Mouse (Mus musculus) embryonic facial prominence, embryonic 13.5 days (tissue): ENCODE measurements around the gene Rptn. TPM values are rescaled to one million over a fixed set of nuclear protein-coding genes. Genes with fewer than 3 reads are reported as not detected.

ENCODE experiments used
- microRNA-seq: library from miRNA; unstranded; fragments of <30 nt; microRNA quantifications from one replicate; pipeline ENCODE4, GENCODE M21; 2016
- polyA plus RNA-seq: library from polyadenylated mRNA; unstranded; fragments of >200 nt; fragmentation: Nextera tagmentation; extraction: Ambion mirVana; gene quantifications from 2 replicates; pipeline ENCODE4 v1.2.1, GENCODE M21; 2015

Gene Rptn
- polyA plus RNA-seq, 1 experiment from 2014 or later, result not detected

Small RNAs within 50 kb of the gene (microRNA-seq; reads per million reads assigned to microRNA genes)
- gene Gm22752 (not detected), gene Gm44353 (not detected)

Other genes starting within 250 kb of the Rptn start
- 0.65 and 0.76 TPM in 2 replicates for gene Crnn, start 248.9 kb upstream of the Rptn start, polyA plus RNA-seq
- not detected in 2 replicates for gene Flg2, start 196.4 kb upstream of the Rptn start, polyA plus RNA-seq
- not detected in 2 replicates for gene Flg, start 120.2 kb upstream of the Rptn start, polyA plus RNA-seq
- 0.10 and 0.14 TPM in 2 replicates for gene Hrnr, start 74.0 kb upstream of the Rptn start, polyA plus RNA-seq
- gene Tchh, start 48.6 kb downstream of the Rptn start, polyA plus RNA-seq, result 0.88 and 1.0 TPM in 2 replicates
- not detected in 2 replicates for gene Tchhl1, start 75.1 kb downstream of the Rptn start, polyA plus RNA-seq
- 1,381 and 1,392 TPM in 2 replicates for gene S100a11, start 126.8 kb downstream of the Rptn start, polyA plus RNA-seq
- 507 and 556 TPM in 2 replicates for gene S100a10, start 161.4 kb downstream of the Rptn start, polyA plus RNA-seq